Mouse (Mus musculus): ENCODE measurements around the gene Elmo1.

DNA sequence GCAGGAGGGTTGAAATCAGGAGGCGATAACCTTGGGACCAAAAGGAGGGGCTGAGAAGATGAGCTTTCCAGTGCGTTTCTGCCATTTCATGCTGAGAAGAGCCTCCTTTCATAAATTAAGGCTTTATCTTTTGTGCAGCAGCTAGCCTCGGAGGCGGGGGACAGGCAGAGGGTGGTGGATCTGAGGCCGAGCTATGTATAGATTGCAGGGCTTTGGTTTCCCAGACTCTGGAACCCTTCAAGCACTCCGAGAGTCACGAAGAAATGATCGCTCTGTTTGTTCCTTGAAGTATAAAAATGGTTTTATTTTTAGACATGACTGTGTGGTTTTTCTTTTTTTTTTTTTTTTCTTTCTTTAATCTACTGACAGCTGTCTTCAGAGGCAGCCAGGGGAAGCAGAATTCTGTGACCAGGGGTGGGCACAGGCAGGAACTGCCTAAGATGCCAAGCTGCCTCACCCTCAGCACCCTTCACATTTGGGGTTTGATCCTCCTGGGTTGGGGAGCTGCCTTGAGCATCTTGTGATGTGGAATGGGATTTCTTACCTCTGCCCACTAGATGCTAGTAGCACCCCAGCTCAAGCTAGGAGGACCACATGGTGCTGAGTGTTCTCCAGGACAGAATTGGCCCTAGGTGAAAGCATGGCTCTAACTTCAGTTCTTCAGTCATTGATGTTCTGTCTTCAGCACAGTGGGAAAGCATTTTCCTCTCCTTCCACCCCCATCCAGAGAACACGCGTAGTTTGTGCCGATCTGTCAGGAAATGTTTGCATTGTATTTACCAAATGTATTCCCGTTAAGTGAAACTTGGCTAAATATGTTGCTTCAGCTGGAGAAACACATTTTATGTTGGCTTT, 448.0 kb downstream of the Elmo1 start:
- TF ChIP-seq EP300 (IDR thresholded peaks at IDR 0.05; ENCODE audit: low read depth in 1 of 2, low read length in 2 of 2) (no peak), ELF1 (IDR thresholded peaks at IDR 0.05; ENCODE audit: low read depth, low read length) (no peak), ZC3H11A (IDR thresholded peaks at IDR 0.05; ENCODE audit: low read depth, low read length) (no peak), POLR2A (IDR thresholded peaks at IDR 0.05; ENCODE audit: control insufficient read depth in 1 of 2, insufficient read depth in 1 of 2, low read depth in 1 of 2, low read length in 2 of 2, poor library complexity in 1 of 2) (no peak), CTCF (IDR thresholded peaks at IDR 0.05 in 2 of 3, conservative IDR thresholded peaks at IDR 0.05 in 1 of 3; ENCODE audit: control insufficient read depth in 1 of 3, insufficient read depth in 1 of 3, low read depth in 2 of 3, low read length in 3 of 3, poor library complexity in 1 of 3, severe bottlenecking in 1 of 3) (no peak), JUND (IDR thresholded peaks at IDR 0.05; ENCODE audit: low read depth, low read length) (no peak), HCFC1 (IDR thresholded peaks at IDR 0.05; ENCODE audit: low read depth, low read length) (no peak), ETS1 (IDR thresholded peaks at IDR 0.05; ENCODE audit: low read depth, low read length) (no peak), UBTF (IDR thresholded peaks at IDR 0.05; ENCODE audit: borderline replicate concordance, insufficient read depth, low read depth, low read length) (no peak), SIN3A (IDR thresholded peaks at IDR 0.05; ENCODE audit: low read length) (no peak), TAL1 (IDR thresholded peaks at IDR 0.05; ENCODE audit: low read length) (no peak), GABPA (IDR thresholded peaks at IDR 0.05; ENCODE audit: low read depth, low read length) (no peak)
